Mouse (Mus musculus) midbrain, embryonic 16.5 days (tissue): ENCODE measurements around the gene Rnf207. TPM values are rescaled to one million over a fixed set of nuclear protein-coding genes. Genes with fewer than 3 reads are reported as not detected.

ENCODE experiments used
- ATAC-seq: fragments of 200-750 bp; cut with Nextera tagmentation; 2 replicates; pipeline ENCODE4 v1.8.0; 2017; ENCODE audit warnings: moderate TSS enrichment
- H3K27ac ChIP-seq: fragments of 300-500 bp; sonication (generic); 2 replicates; pipeline ENCODE4 v1.5.1; 2014; ENCODE audit warnings: mild to moderate bottlenecking, low read length, mixed read lengths
- H3K27me3 ChIP-seq: fragments of 300-500 bp; sonication (generic); 2 replicates; pipeline ENCODE4 v1.6.1; 2014; ENCODE audit warnings: low read depth, low read length, mixed read lengths; ENCODE audit not compliant: control insufficient read depth, insufficient read depth
- H3K36me3 ChIP-seq: fragments of 300-500 bp; sonication (generic); 2 replicates; pipeline ENCODE4 v1.6.1; 2014; ENCODE audit warnings: mild to moderate bottlenecking, low read length, moderate library complexity, mixed read lengths; ENCODE audit not compliant: control insufficient read depth, insufficient read depth
- H3K4me1 ChIP-seq: fragments of 300-500 bp; sonication (generic); 2 replicates; pipeline ENCODE4 v1.6.1; 2014; ENCODE audit warnings: mild to moderate bottlenecking, low read length, mixed read lengths; ENCODE audit not compliant: control insufficient read depth, insufficient read depth
- H3K4me2 ChIP-seq: fragments of 300-500 bp; sonication (generic); 2 replicates; pipeline ENCODE4 v1.6.1; 2014; ENCODE audit warnings: mild to moderate bottlenecking, low read length, mixed read lengths
- H3K4me3 ChIP-seq: fragments of 300-500 bp; sonication (generic); 2 replicates; pipeline ENCODE4 v1.5.1; 2014; ENCODE audit warnings: low read depth, mild to moderate bottlenecking, low read length, moderate library complexity, mixed read lengths
- H3K9ac ChIP-seq: fragments of 300-500 bp; sonication (generic); 2 replicates; pipeline ENCODE4 v1.6.1; 2014; ENCODE audit warnings: low read depth, low read length, mixed read lengths
- H3K9me3 ChIP-seq: fragments of 300-500 bp; sonication (generic); replicated peaks from 2 replicates; pipeline ENCODE4 v1.6.1; 2014; ENCODE audit warnings: mild to moderate bottlenecking, low read length, mixed read lengths; ENCODE audit not compliant: control insufficient read depth, poor library complexity, severe bottlenecking
- WGBS: fragments of 180-500 bp; shearing (Covaris S2); extraction: QIAGEN DNeasy Blood & Tissue Kit; methylation state at CpG from one replicate; pipeline ENCODE4 v1.1.7; 2014; 5-methylcytosine and 5-hydroxymethylcytosine counted together
- polyA plus RNA-seq: library from polyadenylated mRNA; unstranded; fragments of >200 nt; fragmentation: Nextera tagmentation; extraction: Ambion mirVana; gene quantifications from 2 replicates; pipeline ENCODE4 v1.2.1, GENCODE M21; 2015

Rnf207 gene
- polyA plus RNA-seq, 1 experiment from 2014 or later, result 9.5 TPM

GRCm38 (mm10) chr4:152273191-152273590, 45.6 kb downstream of the Rnf207 start:
- H3K27me3 ChIP-seq, result peaks cover 12% of the 10 kb centered on the region
- no peaks in the 10 kb centered on the region for H3K9me3 ChIP-seq
- 26% methylated on average over 3 of the region's 3 CpGs for WGBS
- peak overlapping the region; percentile 71 for H3K4me3 ChIP-seq
- peak overlapping the region; percentile 87; the same call in 1 of the 2 replicates for H3K9ac ChIP-seq
- H3K27ac ChIP-seq, result peak overlapping the region; percentile 74
- H3K4me1 ChIP-seq, result peaks cover 11% of the 10 kb centered on the region; the same call in 1 of the 2 replicates
- peak overlapping the region; percentile 88 for H3K4me2 ChIP-seq
- H3K36me3 ChIP-seq, result peaks cover 6% of the 10 kb centered on the region; the same call in 1 of the 2 replicates
- peak; percentile 19; the same call in 1 of the 2 replicates for ATAC-seq

- ATAC-seq, result no peak
- 0 out of 2 replicates have a peak overlapping the region, but pooled peaks have one; percentile 5 for H3K27ac ChIP-seq
- H3K27me3 ChIP-seq, result peaks cover 12% of the 10 kb centered on the region
- WGBS, result 30% methylated on average over 9 of the region's 9 CpGs
- peaks cover 9% of the 10 kb centered on the region; the same call in 1 of the 2 replicates for H3K36me3 ChIP-seq
- peaks cover 11% of the 10 kb centered on the region; the same call in 1 of the 2 replicates for H3K4me1 ChIP-seq
- H3K9me3 ChIP-seq, result no peaks in the 10 kb centered on the region
- no peak overlapping the region for H3K4me3 ChIP-seq
- no peak overlapping the region for H3K4me2 ChIP-seq
- 0 out of 2 replicates have a peak overlapping the region, but pooled peaks have one; percentile 12 for H3K9ac ChIP-seq
These were observed 46.2 kb downstream of the Rnf207 start for GRCm38 (mm10) chr4:152272449-152273049.

DNA sequence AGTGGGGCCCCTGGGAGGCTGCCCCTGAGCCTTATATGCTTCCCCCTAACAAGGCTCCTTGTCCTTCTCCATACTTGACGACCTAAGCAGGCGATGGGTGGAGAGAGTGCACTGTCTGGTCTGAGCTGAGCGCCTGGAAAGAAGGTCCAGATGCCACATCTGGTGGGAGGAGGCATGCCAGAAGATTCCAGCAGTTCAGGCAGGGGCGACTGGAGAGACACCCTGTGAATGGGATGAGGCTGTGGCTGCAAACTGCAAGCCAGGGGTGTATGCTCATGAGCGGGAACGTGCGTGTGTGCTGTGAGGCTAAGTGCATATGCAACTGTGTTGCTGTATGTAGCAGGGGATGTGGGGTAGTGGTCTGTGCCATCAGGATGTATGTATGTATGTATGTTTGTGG, 46.8 kb downstream of the Rnf207 start:
- Histone ChIP-seq H3K9me3 (no peaks in the 10 kb centered on the region), H3K27ac (no peak overlapping the region), H3K4me2 (no peak overlapping the region), H3K36me3 (peaks cover 9% of the 10 kb centered on the region; the same call in 1 of the 2 replicates), H3K9ac (no peak overlapping the region), H3K4me1 (peaks cover 11% of the 10 kb centered on the region; the same call in 1 of the 2 replicates), H3K27me3 (peaks cover 12% of the 10 kb centered on the region), H3K4me3 (no peak overlapping the region)
- no peak for ATAC-seq
- WGBS, result 76% methylated on average over 7 of the region's 7 CpGs

GRCm38 (mm10) chr4:152271334-152271733, 47.5 kb downstream of the Rnf207 start:
- ATAC-seq, result no peak
- H3K4me1 ChIP-seq, result peaks cover 11% of the 10 kb centered on the region; the same call in 1 of the 2 replicates
- H3K27me3 ChIP-seq, result peaks cover 10% of the 10 kb centered on the region
- H3K27ac ChIP-seq, result no peak overlapping the region
- no peak overlapping the region for H3K4me2 ChIP-seq
- no peak overlapping the region for H3K4me3 ChIP-seq
- 87% methylated on average over 11 of the region's 11 CpGs for WGBS
- no peak overlapping the region for H3K9ac ChIP-seq
- no peaks in the 10 kb centered on the region for H3K9me3 ChIP-seq
- H3K36me3 ChIP-seq, result peaks cover 9% of the 10 kb centered on the region; the same call in 1 of the 2 replicates

DNA sequence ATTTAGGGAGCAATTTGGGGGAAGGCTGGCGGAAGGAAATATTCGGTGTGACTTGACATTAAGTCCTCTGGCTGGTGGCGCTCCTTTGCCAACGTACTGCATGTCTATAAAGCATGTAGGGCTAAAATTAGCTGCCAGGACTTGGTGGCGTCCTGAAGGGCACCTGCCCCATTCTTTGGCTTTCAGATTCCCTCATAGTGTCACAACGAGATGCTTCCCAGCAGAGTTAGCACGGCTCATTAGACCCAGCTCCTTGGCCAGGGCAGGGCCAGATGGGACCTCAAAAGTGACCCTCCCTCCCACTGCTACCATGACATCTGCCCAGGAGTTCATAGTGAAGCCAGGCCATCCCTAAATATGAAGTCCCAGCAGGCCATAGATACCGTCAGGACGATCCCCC, 48.2 kb downstream of the Rnf207 start:
- H3K4me3 ChIP-seq, result no peak overlapping the region
- WGBS, result 75% methylated on average over 9 of the region's 9 CpGs
- no peak for ATAC-seq

DNA sequence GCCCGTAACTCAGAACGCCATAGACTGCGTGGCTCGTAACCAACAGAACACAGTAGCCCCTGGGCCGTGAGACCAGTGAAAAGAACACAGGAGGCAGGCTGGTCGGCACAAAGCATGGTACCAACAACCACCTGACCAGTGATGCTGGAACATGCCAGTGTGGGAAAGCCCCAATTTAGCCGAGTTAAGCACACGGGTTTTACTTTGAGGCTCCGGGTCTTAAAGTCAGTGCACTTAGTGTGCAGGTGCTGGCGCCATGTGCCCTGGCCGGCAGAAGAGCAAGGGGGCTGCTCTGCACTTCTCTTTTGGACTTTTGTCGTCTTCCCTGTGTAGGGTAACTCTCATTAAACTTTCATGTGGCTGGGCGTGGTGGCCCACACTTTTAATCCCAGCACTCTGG, 48.8 kb downstream of the Rnf207 start:
- no peak overlapping the region for H3K27ac ChIP-seq
- no peak for ATAC-seq

More for the DNA sequence above, 48.2 kb downstream of the Rnf207 start:
- peaks cover 8% of the 10 kb centered on the region; the same call in 1 of the 2 replicates for H3K4me1 ChIP-seq
- peaks cover 9% of the 10 kb centered on the region; the same call in 1 of the 2 replicates for H3K36me3 ChIP-seq
- no peak overlapping the region for H3K9ac ChIP-seq
- peaks cover 6% of the 10 kb centered on the region for H3K27me3 ChIP-seq
- no peak overlapping the region for H3K27ac ChIP-seq
- H3K4me2 ChIP-seq, result no peak overlapping the region
- H3K9me3 ChIP-seq, result no peaks in the 10 kb centered on the region

DNA sequence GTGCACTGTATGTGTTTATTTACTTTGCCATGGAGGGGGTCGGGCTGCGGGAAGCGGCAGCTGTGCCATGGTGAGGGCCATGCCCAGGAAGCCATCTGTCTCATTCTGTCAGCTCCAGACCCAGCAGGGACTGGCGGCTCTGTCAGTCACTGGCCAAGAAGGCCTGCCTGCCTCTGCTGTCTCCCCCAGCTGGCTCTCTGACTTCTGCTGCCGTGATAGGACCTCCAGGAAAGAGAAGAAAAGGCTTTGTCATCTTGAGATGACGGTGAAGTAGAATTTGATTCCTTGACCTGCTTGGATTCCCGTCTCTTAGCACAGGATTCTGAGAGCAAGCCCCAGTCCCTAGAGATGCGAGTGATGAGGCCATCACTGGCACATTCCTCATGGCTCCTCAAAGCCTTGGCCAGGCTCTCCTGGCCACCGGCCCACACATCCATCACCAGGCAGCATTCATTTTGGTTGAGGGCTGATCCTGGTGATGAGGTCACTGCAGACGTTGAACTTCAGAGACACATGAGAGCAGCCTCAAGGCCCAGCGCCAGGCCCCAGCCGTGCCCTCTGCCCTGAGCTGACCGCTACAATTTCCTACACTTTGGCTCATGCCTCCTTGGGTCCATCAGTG, 50.9 kb downstream of the Rnf207 start:
- H3K4me1 ChIP-seq, result no peaks in the 10 kb centered on the region
- WGBS, result 89% methylated on average over 13 of the region's 13 CpGs
- H3K4me2 ChIP-seq, result no peak overlapping the region
- no peak for ATAC-seq
- H3K27ac ChIP-seq, result no peak overlapping the region
- peaks cover 2% of the 10 kb centered on the region; the same call in 1 of the 2 replicates for H3K27me3 ChIP-seq
- no peak overlapping the region for H3K9ac ChIP-seq
- no peaks in the 10 kb centered on the region for H3K9me3 ChIP-seq
- H3K36me3 ChIP-seq, result peaks cover 9% of the 10 kb centered on the region; the same call in 1 of the 2 replicates
- H3K4me3 ChIP-seq, result no peak overlapping the region

More for the DNA sequence above, 48.8 kb downstream of the Rnf207 start:
- Histone ChIP-seq H3K9ac (no peak overlapping the region), H3K27me3 (peaks cover 2% of the 10 kb centered on the region; the same call in 1 of the 2 replicates), H3K9me3 (no peaks in the 10 kb centered on the region), H3K36me3 (peaks cover 9% of the 10 kb centered on the region; the same call in 1 of the 2 replicates), H3K4me2 (no peak overlapping the region), H3K4me1 (peaks cover 5% of the 10 kb centered on the region; the same call in 1 of the 2 replicates), H3K4me3 (no peak overlapping the region)
- 92% methylated on average over 13 of the region's 13 CpGs for WGBS

GRCm38 (mm10) chr4:152266236-152266895, 52.4 kb downstream of the Rnf207 start:
- Histone ChIP-seq H3K9me3 (no peaks in the 10 kb centered on the region), H3K9ac (no peak overlapping the region), H3K4me1 (peaks cover 4% of the 10 kb centered on the region; the same call in 1 of the 2 replicates), H3K4me3 (no peak overlapping the region), H3K27ac (peak overlapping the region; percentile 40; the same call in 1 of the 2 replicates), H3K36me3 (0 out of 2 replicates have a peak, but pooled peaks cover 4% of the 10 kb centered on the region), H3K4me2 (no peak overlapping the region), H3K27me3 (peaks cover under 1% of the 10 kb centered on the region; the same call in 1 of the 2 replicates)
- 69% methylated on average over 10 of the region's 10 CpGs for WGBS
- no peak for ATAC-seq
